Mouse (Mus musculus) kidney, adult 2 months (tissue): Measurements from ENCODE around the gene Rsg1. TPM values are rescaled to one million over a fixed set of nuclear protein-coding genes. Genes with fewer than 3 reads are reported as not detected.

Experiments
- DNase-seq: peaks from one replicate; pipeline ENCODE4 v3.0.0; 2021
- H3K27ac ChIP-seq: fragments of 200-500 bp; 2 replicates; pipeline ENCODE4 v1.5.1; 2012; ENCODE audit warnings: low read depth, low read length, control low read depth, inconsistent platforms; ENCODE audit not compliant: insufficient read depth
- H3K27me3 ChIP-seq: fragments of 200-500 bp; replicated peaks from 2 replicates; pipeline ENCODE4 v1.6.1; 2012; ENCODE audit warnings: mild to moderate bottlenecking, moderate library complexity, low read length, inconsistent platforms; ENCODE audit not compliant: control insufficient read depth, insufficient read depth
- H3K36me3 ChIP-seq: fragments of 200-500 bp; 2 replicates; pipeline ENCODE4 v1.6.1; 2012; ENCODE audit warnings: mild to moderate bottlenecking, moderate library complexity, low read length, inconsistent platforms; ENCODE audit not compliant: control insufficient read depth, insufficient read depth
- H3K4me1 ChIP-seq: fragments of 200-500 bp; 2 replicates; pipeline ENCODE4 v1.6.1; 2011; ENCODE audit warnings: low read length; ENCODE audit not compliant: control insufficient read depth, insufficient read depth
- H3K4me3 ChIP-seq: fragments of 200-500 bp; 2 replicates; pipeline ENCODE4 v1.5.1; 2011; ENCODE audit warnings: mild to moderate bottlenecking, low read depth, low read length, control low read depth; ENCODE audit not compliant: insufficient read depth
- CTCF ChIP-seq: fragments of 200-500 bp; conservative IDR thresholded peaks from 2 replicates; pipeline ENCODE4 v1.5.1; 2011; ENCODE audit warnings: low read depth, mild to moderate bottlenecking, control low read depth, low read length, moderate library complexity, mixed read lengths; ENCODE audit not compliant: insufficient read depth, insufficient read length
- POLR2A ChIP-seq: fragments of 200-500 bp; IDR thresholded peaks from one replicate; pipeline ENCODE4 v1.6.1; 2011; ENCODE audit warnings: low read depth, low read length, control low read depth
- WGBS: fragments of 180-500 bp; shearing (Covaris S2); methylation state at CpG from one replicate; pipeline ENCODE4 v1.1.7; 2018; 5-methylcytosine and 5-hydroxymethylcytosine counted together
- polyA plus RNA-seq: library from polyadenylated mRNA; depleted of rRNA; stranded (reverse); fragments of >200 nt; gene quantifications from 2 replicates; pipeline ENCODE4 v1.2.3, GENCODE M21; 2012

Gene Rsg1
- polyA plus RNA-seq, 1 experiment = 1.2 TPM

GRCm38 (mm10) chr4:141259413-141259812 lies 45.7 kb downstream of the Rsg1 start:
- Histone ChIP-seq H3K4me1 (no peaks in the 10 kb centered on the region), H3K4me3 (no peak overlapping the region), H3K36me3 (no peaks in the 10 kb centered on the region), H3K27me3 (no peaks in the 10 kb centered on the region), H3K27ac (no peak overlapping the region)
- no peak for DNase-seq
- TF ChIP-seq CTCF = no peak
- TF ChIP-seq POLR2A = no peak
- WGBS = 72% methylated on average over 12 of the region's 12 CpGs

GRCm38 (mm10) chr4:141260007-141260723 lies 46.4 kb downstream of the Rsg1 start:
- no peak for TF ChIP-seq CTCF
- no peak for TF ChIP-seq POLR2A
- Histone ChIP-seq H3K27me3 (no peaks in the 10 kb centered on the region), H3K4me3 (no peak overlapping the region), H3K27ac (no peak overlapping the region), H3K36me3 (no peaks in the 10 kb centered on the region), H3K4me1 (no peaks in the 10 kb centered on the region)
- peak; percentile 30 for DNase-seq
- WGBS = 46% methylated on average over 16 of the region's 16 CpGs

GRCm38 (mm10) chr4:141262906-141263637 lies 49.3 kb downstream of the Rsg1 start:
- Histone ChIP-seq H3K36me3 (no peaks in the 10 kb centered on the region), H3K27me3 (no peaks in the 10 kb centered on the region), H3K4me1 (no peaks in the 10 kb centered on the region), H3K27ac (no peak overlapping the region), H3K4me3 (no peak overlapping the region)
- DNase-seq = no peak
- TF ChIP-seq POLR2A (no peak), CTCF (no peak)
- 86% methylated on average over 10 of the region's 10 CpGs for WGBS

GRCm38 (mm10) chr4:141265979-141266637 lies 52.4 kb downstream of the Rsg1 start:
- no peaks in the 10 kb centered on the region for H3K27me3 ChIP-seq
- no peak overlapping the region for H3K4me3 ChIP-seq
- H3K4me1 ChIP-seq = no peaks in the 10 kb centered on the region
- no peak overlapping the region for H3K27ac ChIP-seq
- TF ChIP-seq POLR2A = no peak
- 0 out of 2 replicates have a peak, but pooled peaks have one; percentile 33 for TF ChIP-seq CTCF
- 93% methylated on average over 3 of the region's 3 CpGs for WGBS
- no peak for DNase-seq
- H3K36me3 ChIP-seq = no peaks in the 10 kb centered on the region

- TF ChIP-seq POLR2A (no peak), CTCF (no peak)
- no peaks in the 10 kb centered on the region for H3K27me3 ChIP-seq
- H3K27ac ChIP-seq = no peak overlapping the region
- DNase-seq = no peak
- no peak overlapping the region for H3K4me3 ChIP-seq
- WGBS = 89% methylated on average over 3 of the region's 3 CpGs
- no peaks in the 10 kb centered on the region for H3K36me3 ChIP-seq
- H3K4me1 ChIP-seq = no peaks in the 10 kb centered on the region
These were observed 53.5 kb downstream of the Rsg1 start for GRCm38 (mm10) chr4:141267250-141267649.

GRCm38 (mm10) chr4:141267837-141268236 lies 54.1 kb downstream of the Rsg1 start:
- no peaks in the 10 kb centered on the region for H3K4me1 ChIP-seq
- DNase-seq = peak; percentile 65
- H3K27me3 ChIP-seq = no peaks in the 10 kb centered on the region
- no peak overlapping the region for H3K4me3 ChIP-seq
- whole genome bisulfite sequencing = 42% methylated on average over 9 of the region's 9 CpGs
- no peaks in the 10 kb centered on the region for H3K36me3 ChIP-seq
- TF ChIP-seq POLR2A (no peak), CTCF (peak; percentile 83)
- H3K27ac ChIP-seq = no peak overlapping the region

- H3K36me3 ChIP-seq = no peaks in the 10 kb centered on the region
- H3K4me3 ChIP-seq = no peak overlapping the region
- H3K4me1 ChIP-seq = no peaks in the 10 kb centered on the region
- no peaks in the 10 kb centered on the region for H3K27me3 ChIP-seq
- H3K27ac ChIP-seq = no peak overlapping the region
- WGBS = 86% methylated on average over 4 of the region's 4 CpGs
- 0 out of 2 replicates have a peak, but pooled peaks have one; percentile 12 for TF ChIP-seq CTCF
- no peak for TF ChIP-seq POLR2A
- DNase-seq = no peak
These were observed 54.6 kb downstream of the Rsg1 start for GRCm38 (mm10) chr4:141268350-141268749.
